ENCODE assay signal across 8 mouse cellular contexts in the genomic region with DNA sequence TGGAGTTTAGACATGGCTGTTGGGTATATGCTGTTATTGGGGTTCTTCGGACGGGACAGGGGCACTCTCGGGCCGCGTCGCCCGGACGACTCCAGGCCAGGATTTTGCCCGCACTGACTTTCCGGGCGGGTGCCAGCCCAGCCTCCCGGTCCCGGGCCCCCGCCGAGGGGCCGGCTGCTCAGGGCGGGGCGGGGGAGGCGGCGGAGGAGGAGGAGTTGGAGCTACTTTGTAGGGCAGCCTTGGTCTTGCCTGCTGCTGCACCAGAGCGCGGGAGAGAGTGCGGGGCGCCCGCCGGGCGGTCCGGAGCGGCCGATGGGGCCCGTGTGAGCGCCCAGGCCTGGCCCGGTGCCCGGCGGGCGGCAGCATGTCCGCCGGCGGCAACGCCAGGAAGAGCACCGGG.
DNase-seq lines count a peak whose midpoint lies in the region; ATAC-seq and TF ChIP-seq lines count a peak whose summit lies in the region.

No protein-coding gene starts in this region.

- H3K4me3 ChIP-seq in forebrain, postnatal 0 days (ENCODE audit: low read depth, low read length), result peak overlapping the region; percentile 40
- peak overlapping the region; percentile 53 for H3K4me3 ChIP-seq in hindbrain, embryonic 16.5 days (ENCODE audit: low read length)
- peak overlapping the region; percentile 67 for H3K4me3 ChIP-seq in liver, embryonic 11.5 days (ENCODE audit: low read depth, low read length)

- ATAC-seq in CD4-positive, CD25-positive, alpha-beta regulatory T cell, adult 4 months, result no peak
- ATAC-seq in forebrain, postnatal 0 days, result peak; percentile 61
- peak; percentile 76 for ATAC-seq in hindbrain, embryonic 16.5 days
- ATAC-seq in liver, embryonic 11.5 days (replicated peaks; ENCODE audit: low FRiP score), result peak; percentile 63

- H3K9ac ChIP-seq in forebrain, postnatal 0 days, result peak overlapping the region; percentile 53
- H3K9ac ChIP-seq in hindbrain, embryonic 16.5 days (ENCODE audit: low read depth, low read length), result peak overlapping the region; percentile 73
- peak overlapping the region; percentile 55 for H3K9ac ChIP-seq in liver, embryonic 11.5 days (ENCODE audit: low read depth, low read length)

- no peaks in the 10 kb centered on the region for H3K9me3 ChIP-seq in forebrain, postnatal 0 days (ENCODE audit: low read length)
- H3K9me3 ChIP-seq in hindbrain, embryonic 16.5 days (ENCODE audit: control insufficient read depth, low read length), result no peaks in the 10 kb centered on the region
- H3K9me3 ChIP-seq in liver, embryonic 11.5 days (ENCODE audit: control insufficient read depth, low read length), result no peaks in the 10 kb centered on the region

- H3K4me1 ChIP-seq in forebrain, postnatal 0 days (ENCODE audit: insufficient read depth), result peaks cover 3% of the 10 kb centered on the region; the same call in 1 of the 2 replicates
- H3K4me1 ChIP-seq in hindbrain, embryonic 16.5 days (ENCODE audit: control insufficient read depth, insufficient read depth, low read depth, low read length), result peaks cover 21% of the 10 kb centered on the region
- H3K4me1 ChIP-seq in liver, embryonic 11.5 days (replicated peaks; ENCODE audit: control insufficient read depth, insufficient read depth, low read length), result peaks cover 61% of the 10 kb centered on the region

- DNase-seq in CD4-positive, CD25-positive, alpha-beta regulatory T cell, adult 2 months (ENCODE audit: low read depth, low spot score), result peak; percentile 20
- DNase-seq in cerebellum, adult 8-10 months, result peak; percentile 89
- peak; percentile 43 for DNase-seq in forebrain, postnatal 0 days
- peak; percentile 77 for DNase-seq in liver, embryonic 11.5 days (ENCODE audit: low spot score)
- DNase-seq in neural tube, embryonic 10.5 days (ENCODE audit: extremely low spot score, low spot score), result peak; percentile 83
- DNase-seq in urinary bladder, postnatal 4 days (ENCODE audit: low spot score in 2 of 2), result peak; percentile 60 to 70

- peak overlapping the region; percentile 94 for H3K4me2 ChIP-seq in forebrain, postnatal 0 days (ENCODE audit: low read depth)
- peak overlapping the region; percentile 91 for H3K4me2 ChIP-seq in hindbrain, embryonic 16.5 days (ENCODE audit: low read length)
- H3K4me2 ChIP-seq in liver, embryonic 11.5 days, result peak overlapping the region; percentile 83

- no peaks in the 10 kb centered on the region for H3K36me3 ChIP-seq in forebrain, postnatal 0 days (ENCODE audit: insufficient read depth)
- no peaks in the 10 kb centered on the region for H3K36me3 ChIP-seq in hindbrain, embryonic 16.5 days (ENCODE audit: control insufficient read depth, insufficient read depth, low read length)
- no peaks in the 10 kb centered on the region for H3K36me3 ChIP-seq in liver, embryonic 11.5 days (ENCODE audit: control insufficient read depth, insufficient read depth, low read length)

- 4% methylated on average over 35 of the region's 41 CpGs for WGBS in forebrain, postnatal 0 days
- 1% methylated on average over 20 of the region's 41 CpGs for WGBS in hindbrain, embryonic 16.5 days
- 3% methylated on average over 26 of the region's 41 CpGs for WGBS in liver, embryonic 11.5 days

- H3K27me3 ChIP-seq in forebrain, postnatal 0 days (ENCODE audit: insufficient read depth, low read length), result no peaks in the 10 kb centered on the region
- H3K27me3 ChIP-seq in hindbrain, embryonic 16.5 days (replicated peaks; ENCODE audit: control insufficient read depth, insufficient read depth, low read length), result no peaks in the 10 kb centered on the region
- no peaks in the 10 kb centered on the region; the same call in 1 of the 2 replicates for H3K27me3 ChIP-seq in liver, embryonic 11.5 days (replicated peaks; ENCODE audit: control insufficient read depth, insufficient read depth, low read length)

- no peak overlapping the region for H3K27ac ChIP-seq in forebrain, postnatal 0 days (ENCODE audit: low read depth, low read length)
- H3K27ac ChIP-seq in hindbrain, embryonic 16.5 days (ENCODE audit: low read depth, low read length), result no peak overlapping the region
- H3K27ac ChIP-seq in liver, embryonic 11.5 days (ENCODE audit: low read depth, low read length), result 0 out of 2 replicates have a peak overlapping the region, but pooled peaks have one; percentile 49

- no peak for TF ChIP-seq CTCF in forebrain, postnatal 0 days (IDR thresholded peaks at IDR 0.05; ENCODE audit: low read depth)

Comparison
In these comparisons a context has a peak if more than half of its experiments do, and no peak if none do; other contexts are left out.
1. DNase-seq: peak in every context shown above with its lines; median percentile 89 in cerebellum, adult 8-10 months; 83 in neural tube, embryonic 10.5 days; 77 in liver, embryonic 11.5 days; 65 in urinary bladder, postnatal 4 days; 43 in forebrain, postnatal 0 days; 20 in CD4-positive, CD25-positive, alpha-beta regulatory T cell, adult 2 months.